Mouse (Mus musculus): ENCODE data around the gene Gm11011. TPM values are rescaled to one million over a fixed set of nuclear protein-coding genes. Genes with fewer than 3 reads are reported as not detected.

Gene Gm11011
- total RNA-seq, 2 experiments from 2014 or later = not detected

GRCm38 (mm10) chr2:169590412-169590811 lies 2.9 kb upstream of the Gm11011 start:
- ATAC-seq (replicated peaks; ENCODE audit: poor library complexity) = no peak

DNA sequence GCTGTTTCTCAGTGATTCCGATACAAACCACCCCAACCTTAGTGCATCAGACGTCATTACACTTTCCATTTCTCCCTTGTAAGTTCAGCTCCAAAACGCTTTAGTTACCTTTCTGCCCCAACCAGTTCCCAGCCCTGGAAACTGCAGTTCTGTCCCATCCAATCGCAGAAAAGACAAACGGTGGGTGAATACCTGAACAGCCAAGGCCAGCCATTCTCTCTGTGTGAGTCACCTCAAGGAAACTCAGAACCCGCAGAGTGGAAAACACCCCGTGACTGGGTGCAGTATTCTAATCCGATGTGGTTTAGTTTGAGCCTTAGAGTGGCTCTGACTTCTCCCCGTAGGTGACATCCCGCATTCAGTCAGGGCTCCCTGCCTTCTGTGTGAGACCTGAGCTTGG lies 2.2 kb upstream of the Gm11011 start:
- no peak for ATAC-seq (replicated peaks; ENCODE audit: poor library complexity)

DNA sequence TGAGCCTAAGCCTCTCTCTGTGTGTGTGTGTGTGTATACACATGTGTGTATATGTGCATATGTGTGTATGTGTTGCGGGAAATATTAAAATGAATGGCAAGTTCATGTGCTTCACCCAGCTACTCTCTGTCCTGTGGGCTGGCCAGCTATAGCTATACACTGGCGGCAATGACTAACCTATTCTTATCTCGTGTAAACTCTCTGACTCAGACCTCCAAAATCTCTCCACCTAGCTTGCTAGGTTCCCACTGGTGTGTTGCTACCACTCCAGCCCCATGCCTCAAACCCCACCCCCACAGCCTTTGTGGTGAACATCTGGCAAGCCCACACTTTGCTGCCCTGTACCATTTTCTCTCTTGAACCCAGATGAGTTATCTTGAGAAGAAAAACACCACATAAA lies 857 bp downstream of the Gm11011 start:
- ATAC-seq (replicated peaks; ENCODE audit: poor library complexity) = no peak

GRCm38 (mm10) chr2:169585631-169586285 lies 1.8 kb downstream of the Gm11011 start:
- no peak for ATAC-seq (replicated peaks; ENCODE audit: poor library complexity)

DNA sequence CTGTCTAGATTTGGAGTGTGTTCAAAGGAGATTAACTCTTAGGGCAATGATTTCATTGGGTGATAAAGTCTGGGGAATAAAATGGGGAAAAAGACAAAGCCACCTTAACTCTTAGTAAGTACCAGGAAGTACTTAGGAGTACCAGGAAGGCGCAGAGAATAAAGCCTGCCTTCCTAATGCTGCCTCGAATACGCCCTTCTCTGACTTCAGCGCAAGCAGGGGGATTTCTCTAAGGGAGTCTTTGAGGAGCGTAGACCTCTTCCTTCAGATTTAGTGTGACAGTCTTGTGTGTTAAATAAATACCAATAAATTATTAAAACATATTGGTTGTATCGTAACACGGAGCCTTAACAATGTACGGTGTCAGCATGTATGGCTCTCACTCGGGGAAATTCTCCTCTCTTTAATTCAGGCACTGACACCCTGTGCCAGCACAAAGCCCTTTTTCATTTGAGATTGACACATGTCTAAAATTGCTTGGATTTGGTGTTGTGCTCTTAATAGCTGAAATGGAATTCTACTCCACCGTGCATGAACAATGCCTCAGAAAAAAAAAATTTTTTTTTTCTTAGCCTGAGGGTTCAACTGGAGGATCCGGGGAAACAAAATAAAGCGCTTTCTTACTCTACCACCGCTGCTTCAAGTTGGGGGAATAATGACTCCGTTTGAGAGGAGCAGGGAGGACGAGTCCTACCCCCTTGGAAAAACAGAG lies 2.6 kb downstream of the Gm11011 start:
- ATAC-seq (replicated peaks; ENCODE audit: poor library complexity) = no peak

DNA sequence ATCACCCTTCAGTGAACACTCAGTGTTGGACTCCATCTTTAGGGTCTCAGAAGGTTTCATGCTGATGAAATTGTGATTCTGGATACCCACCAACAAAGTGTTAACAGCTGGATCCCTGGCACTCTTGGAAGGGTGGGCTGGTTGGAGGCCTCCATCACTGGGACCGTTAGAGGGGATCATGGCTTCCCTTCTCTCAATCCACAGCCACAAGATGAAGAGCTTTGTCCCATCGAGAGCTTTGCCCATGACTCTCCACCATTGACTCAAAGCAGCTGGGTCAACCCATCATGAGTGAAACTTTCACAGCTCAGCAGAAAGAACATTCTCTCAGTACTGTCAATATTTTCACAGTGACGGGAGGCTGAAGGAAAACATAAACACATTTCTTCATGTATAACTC lies 4.1 kb downstream of the Gm11011 start:
- ATAC-seq (replicated peaks; ENCODE audit: poor library complexity) = no peak

DNA sequence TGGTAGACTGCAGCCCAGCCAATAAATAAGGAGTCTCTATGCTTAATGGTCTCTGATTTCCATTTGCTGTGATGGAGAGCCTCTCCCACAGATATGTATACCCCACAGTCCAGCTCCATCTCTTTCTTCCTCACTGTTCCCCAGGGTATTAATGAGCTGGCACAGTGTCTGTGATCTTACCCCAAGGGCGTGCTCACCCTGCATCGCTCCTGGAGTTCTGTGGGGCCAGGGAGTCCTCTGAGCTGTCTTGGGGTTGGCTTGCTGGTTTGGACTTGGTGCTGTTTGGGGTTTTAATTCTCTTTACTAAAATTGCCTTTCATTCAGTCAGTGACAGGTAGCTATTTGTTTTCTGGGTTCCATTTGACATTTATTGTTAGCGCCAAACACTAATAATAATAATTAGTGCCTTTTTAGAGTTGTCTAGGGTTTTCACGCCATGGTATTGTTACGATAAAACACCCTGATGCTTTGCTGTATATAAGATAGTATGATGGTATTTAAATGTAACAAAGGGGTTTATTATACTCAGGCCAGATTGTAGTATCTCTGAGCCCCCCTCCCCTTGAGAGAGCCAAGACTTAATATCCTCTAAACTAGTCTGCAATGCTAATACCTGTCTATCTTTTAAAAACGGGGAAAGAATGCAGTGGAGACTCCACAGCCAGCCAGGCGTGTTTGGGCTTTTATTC lies 9.9 kb downstream of the Gm11011 start:
- ATAC-seq (replicated peaks; ENCODE audit: poor library complexity) = no peak

DNA sequence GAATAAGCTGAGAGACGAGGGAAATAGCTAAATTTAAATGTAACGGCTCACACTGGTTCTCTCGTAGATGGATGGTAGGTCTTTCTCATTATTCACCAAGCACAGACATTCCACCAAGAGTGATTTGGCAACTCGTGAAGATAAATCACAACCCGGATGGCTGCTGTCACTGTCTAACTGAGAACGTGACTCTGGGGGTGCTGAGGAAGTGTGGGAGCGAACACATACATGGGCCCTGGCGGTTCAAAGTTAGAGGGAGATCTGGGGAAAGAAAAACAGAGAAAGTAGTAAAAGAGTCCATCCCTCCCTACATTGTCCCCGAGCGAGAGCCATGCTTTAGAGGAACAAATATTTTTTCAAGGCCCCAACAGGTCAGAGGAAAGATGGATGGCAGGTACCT lies 17.5 kb downstream of the Gm11011 start:
- ATAC-seq (replicated peaks; ENCODE audit: poor library complexity) = no peak

- ATAC-seq (replicated peaks; ENCODE audit: poor library complexity) = no peak
These were observed 21.4 kb downstream of the Gm11011 start for GRCm38 (mm10) chr2:169566159-169566558.

- ATAC-seq (replicated peaks; ENCODE audit: poor library complexity) = no peak
These were observed 21.8 kb downstream of the Gm11011 start for GRCm38 (mm10) chr2:169565751-169566150.

DNA sequence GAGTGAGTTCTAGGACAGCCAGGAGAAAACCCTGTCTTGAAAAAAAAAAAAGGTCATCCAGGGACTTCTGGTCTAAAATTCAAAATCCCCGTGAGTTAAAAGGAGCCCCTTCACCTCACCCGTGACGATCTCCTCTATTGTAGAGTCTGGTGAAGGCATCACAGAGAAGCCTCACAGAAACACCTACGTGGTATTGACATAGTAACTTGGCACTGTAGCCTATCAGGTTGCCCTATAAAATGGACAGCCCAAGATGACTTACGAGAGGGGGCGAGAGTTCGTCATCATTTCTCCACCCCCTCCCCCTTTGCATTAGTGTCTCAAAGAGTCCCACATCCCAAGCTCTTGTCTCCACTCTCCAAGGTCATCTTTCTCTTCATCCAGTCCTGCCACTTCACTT lies 41.9 kb downstream of the Gm11011 start:
- no peak for ATAC-seq (replicated peaks; ENCODE audit: poor library complexity)

- ATAC-seq (replicated peaks; ENCODE audit: poor library complexity) = no peak
These were observed 48.6 kb downstream of the Gm11011 start for GRCm38 (mm10) chr2:169538906-169539305.

Other genes with a start within 250 kb of the Gm11011 start
- gene Tshz2, start 45.3 kb upstream of the Gm11011 start, total RNA-seq (2015) = not detected in 2 replicates
- not detected in 2 replicates for gene Tshz2, start 45.3 kb upstream of the Gm11011 start, total RNA-seq (2017)